Comparison of ENCODE assay signal across 26 mouse cellular contexts in the genomic region with DNA sequence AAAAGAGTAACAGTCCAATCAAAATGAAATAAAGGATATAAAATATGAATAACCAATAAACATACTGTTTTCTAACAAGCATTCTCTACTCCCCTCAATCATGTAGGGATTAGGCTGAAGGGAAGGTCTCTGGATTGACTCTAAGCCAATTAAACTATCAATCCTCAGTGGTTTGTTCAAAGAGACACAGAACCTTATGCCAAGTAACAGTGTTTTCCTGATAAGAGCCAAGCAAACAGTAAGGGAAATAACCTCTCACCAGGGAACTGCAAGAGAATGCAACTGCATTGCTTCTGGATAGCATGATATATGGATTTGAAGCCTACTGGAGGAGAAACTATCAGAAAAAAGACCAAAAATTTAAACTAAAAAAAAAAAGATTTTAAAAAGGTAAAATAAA.
"Had no signal": no experiment of that assay in that cellular context is flagged by ENCODE, and none has a peak within 500 bp of the region (broad histone marks: within the 10 kb centered on the region; RNA-seq: fewer than 3 reads in every experiment).

No protein-coding gene starts in this region.

- H3K4me1 ChIP-seq: hindbrain, embryonic 13.5 days; hindbrain, embryonic 15.5 days; kidney, embryonic 15.5 days; limb, embryonic 10.5 days; limb, embryonic 12.5 days had no signal

- H3K36me3 ChIP-seq: heart, embryonic 15.5 days; hindbrain, embryonic 13.5 days; hindbrain, embryonic 15.5 days; kidney, embryonic 15.5 days; limb, embryonic 10.5 days; limb, embryonic 12.5 days had no signal

- ATAC-seq: hindbrain, postnatal 0 days; intestine, embryonic 16.5 days had no signal

- H3K27me3 ChIP-seq: heart, embryonic 13.5 days; heart, embryonic 15.5 days; hindbrain, embryonic 13.5 days; hindbrain, embryonic 15.5 days; kidney, embryonic 15.5 days; limb, embryonic 12.5 days; liver, embryonic 13.5 days; liver, embryonic 15.5 days had no signal

- H3K4me2 ChIP-seq: heart, embryonic 11.5 days; heart, embryonic 13.5 days; heart, embryonic 15.5 days; hindbrain, embryonic 13.5 days; hindbrain, embryonic 15.5 days; kidney, embryonic 15.5 days; limb, embryonic 12.5 days; liver, embryonic 11.5 days; liver, embryonic 13.5 days; liver, embryonic 15.5 days had no signal

- H3K9ac ChIP-seq: heart, embryonic 13.5 days; heart, embryonic 15.5 days; hindbrain, embryonic 13.5 days; hindbrain, embryonic 15.5 days; kidney, embryonic 15.5 days; limb, embryonic 12.5 days; liver, embryonic 13.5 days; liver, embryonic 15.5 days had no signal

- DNase-seq: gastrocnemius, postnatal 14 days; gastrocnemius, postnatal 36 days; heart, adult 11 months; heart, adult 2 months; heart, postnatal 14 days; heart, postnatal 36 days; kidney, adult 11 months; kidney, adult 2 months; kidney, adult 9 months; kidney, postnatal 10 days; kidney, postnatal 25 days; liver, embryonic 13.5 days had no signal

- H3K4me3 ChIP-seq: heart, adult 2 months; heart, embryonic 13.5 days; heart, embryonic 15.5 days; hindbrain, embryonic 13.5 days; hindbrain, embryonic 15.5 days; kidney, embryonic 15.5 days; layer of hippocampus, adult 2 months; left cerebral cortex, adult 2 months; limb, embryonic 10.5 days; limb, embryonic 12.5 days; liver, embryonic 13.5 days; liver, embryonic 15.5 days had no signal

- H3K9me3 ChIP-seq: heart, embryonic 13.5 days; heart, embryonic 15.5 days; hindbrain, embryonic 13.5 days; hindbrain, embryonic 15.5 days; kidney, embryonic 15.5 days; limb, embryonic 10.5 days; limb, embryonic 12.5 days; liver, embryonic 13.5 days; liver, embryonic 15.5 days had no signal

- H3K27ac ChIP-seq: heart, adult 2 months; heart, embryonic 13.5 days; heart, embryonic 15.5 days; hindbrain, embryonic 13.5 days; hindbrain, embryonic 15.5 days; hindbrain, postnatal 0 days; kidney, embryonic 15.5 days; layer of hippocampus, adult 2 months; left cerebral cortex, adult 2 months; limb, embryonic 10.5 days; limb, embryonic 12.5 days; liver, embryonic 13.5 days; liver, embryonic 15.5 days had no signal
